Mouse (Mus musculus): Measurements from ENCODE around the gene Pde4b. TPM values are rescaled to one million over a fixed set of nuclear protein-coding genes. Genes with fewer than 3 reads are reported as not detected.
"Not testable (repeated sequence)": the region's sequence is repeated elsewhere in the genome, so short reads cannot be mapped to it uniquely, and the experiment has no call there.

Gene Pde4b
- polyA plus RNA-seq, 2 experiments from 2014 or later, result 57.3 to 59.4 TPM

GRCm38 (mm10) chr4:102484738-102485137, 397.4 kb downstream of the Pde4b start:
- ATAC-seq, result no peak

- no peak for ATAC-seq
These were observed 399.0 kb downstream of the Pde4b start for GRCm38 (mm10) chr4:102486134-102486920.

- ATAC-seq, result no peak
These were observed 399.5 kb downstream of the Pde4b start for GRCm38 (mm10) chr4:102486921-102487240.

- ATAC-seq, result no peak
These were observed 400.7 kb downstream of the Pde4b start for GRCm38 (mm10) chr4:102488000-102488399.

DNA sequence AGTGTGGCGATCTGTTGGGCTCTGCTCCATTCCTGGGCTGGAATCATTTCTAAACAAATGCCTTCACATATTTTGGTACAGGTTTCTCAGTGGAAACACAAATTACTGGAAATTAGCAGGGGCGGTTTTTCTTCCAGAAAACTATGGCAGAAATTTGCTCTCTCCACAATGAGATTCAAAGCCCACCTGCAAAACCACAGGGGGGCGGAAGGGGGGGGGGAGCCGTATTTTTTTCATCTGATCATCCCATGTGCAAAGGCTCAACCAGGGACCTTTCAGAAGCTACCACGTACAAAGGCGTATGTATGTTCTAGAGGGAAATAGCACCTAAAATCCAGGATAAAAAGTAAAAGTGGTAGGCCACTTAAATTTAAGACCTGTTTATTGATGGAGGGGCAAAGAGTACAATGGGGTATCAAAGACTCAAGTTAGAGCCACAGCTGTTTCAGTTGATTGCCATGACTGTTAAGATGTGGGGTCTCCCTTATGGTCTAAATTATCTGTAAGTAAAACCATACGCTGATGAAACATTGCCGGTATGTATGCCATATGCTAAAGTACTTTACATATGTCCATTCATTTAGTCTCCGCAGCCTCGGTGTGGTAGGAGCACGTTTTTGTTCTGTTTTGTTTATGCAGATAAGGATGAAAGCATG, 404.3 kb downstream of the Pde4b start:
- no peak for ATAC-seq

- ATAC-seq, result no peak
These were observed 405.6 kb downstream of the Pde4b start for GRCm38 (mm10) chr4:102492911-102493310.

DNA sequence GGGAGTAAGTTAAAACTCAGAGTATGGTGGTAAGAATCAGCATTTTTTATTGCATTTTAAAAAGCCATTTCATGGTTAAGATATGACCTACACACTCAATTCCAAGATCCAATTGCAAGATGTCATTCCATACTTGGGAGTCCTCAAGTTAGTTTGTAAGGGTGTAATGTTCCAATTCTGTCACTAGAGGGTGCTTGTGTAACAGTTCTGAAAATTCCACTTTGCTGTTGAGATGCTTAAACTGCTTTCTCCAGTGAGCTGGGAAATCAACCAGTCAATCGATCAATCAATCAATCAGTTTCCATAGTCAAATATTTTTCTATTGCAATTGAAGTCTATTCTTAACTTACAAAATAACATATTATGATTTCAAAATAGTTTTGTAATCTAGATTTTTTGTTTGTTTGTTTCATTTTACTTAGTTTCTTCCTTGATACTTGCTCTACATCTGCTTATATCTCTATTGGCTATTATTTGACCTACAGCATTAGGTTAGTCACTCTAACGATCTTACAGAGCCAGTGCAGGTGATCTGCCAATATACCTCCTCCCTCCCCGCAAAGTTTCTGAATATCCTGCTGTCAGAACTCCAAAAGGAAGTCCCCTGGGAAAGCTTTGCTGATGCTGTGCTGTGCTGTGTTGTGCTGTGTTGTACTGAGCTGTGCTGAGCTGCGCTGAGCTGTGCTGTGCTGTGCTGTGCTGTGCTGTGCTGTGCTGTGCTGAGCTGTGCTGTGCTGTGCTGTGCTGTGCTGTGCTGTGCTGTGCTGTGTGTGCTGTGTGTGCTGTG, 406.2 kb downstream of the Pde4b start:
- ATAC-seq, result peak; percentile 80

DNA sequence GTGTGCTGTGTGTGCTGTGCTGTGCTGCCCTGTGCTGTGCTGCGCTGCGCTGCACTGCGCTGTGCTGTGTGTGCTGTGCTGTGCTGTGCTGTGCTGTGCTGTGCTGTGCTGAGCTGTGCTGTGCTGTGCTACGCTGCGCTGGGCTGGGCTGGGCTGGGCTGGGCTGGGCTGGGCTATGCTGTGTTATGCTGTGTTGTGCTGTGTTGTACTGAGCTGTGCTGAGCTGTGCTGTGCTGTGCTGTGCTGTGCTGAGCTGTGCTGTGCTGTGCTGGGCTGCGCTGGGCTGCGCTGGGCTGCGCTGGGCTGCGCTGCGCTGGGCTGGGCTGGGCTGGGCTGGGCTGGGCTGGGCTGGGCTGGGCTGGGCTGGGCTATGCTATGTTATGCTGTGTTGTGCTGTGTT, 406.9 kb downstream of the Pde4b start:
- ATAC-seq, result not testable (repeated sequence)

DNA sequence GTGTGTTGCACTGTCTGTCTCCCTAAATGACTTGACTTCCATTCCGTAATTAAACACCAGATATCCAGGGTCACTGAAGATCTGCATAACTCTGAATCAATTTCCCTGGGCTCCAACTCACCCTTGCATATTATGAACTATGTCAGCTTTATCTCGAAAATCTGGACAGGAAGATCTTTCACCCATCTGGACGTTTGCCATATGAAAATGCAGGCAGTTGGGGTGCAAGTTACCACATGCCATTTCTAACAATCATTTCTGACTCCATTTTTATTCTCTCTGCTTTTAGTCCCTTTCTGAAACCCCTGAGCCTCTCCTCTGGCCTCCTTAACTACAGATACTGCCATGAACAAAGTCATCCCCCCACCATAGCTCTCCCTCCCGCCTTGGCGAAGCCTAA, 407.7 kb downstream of the Pde4b start:
- no peak for ATAC-seq

- no peak for ATAC-seq
These were observed 408.1 kb downstream of the Pde4b start for GRCm38 (mm10) chr4:102495474-102495873.

DNA sequence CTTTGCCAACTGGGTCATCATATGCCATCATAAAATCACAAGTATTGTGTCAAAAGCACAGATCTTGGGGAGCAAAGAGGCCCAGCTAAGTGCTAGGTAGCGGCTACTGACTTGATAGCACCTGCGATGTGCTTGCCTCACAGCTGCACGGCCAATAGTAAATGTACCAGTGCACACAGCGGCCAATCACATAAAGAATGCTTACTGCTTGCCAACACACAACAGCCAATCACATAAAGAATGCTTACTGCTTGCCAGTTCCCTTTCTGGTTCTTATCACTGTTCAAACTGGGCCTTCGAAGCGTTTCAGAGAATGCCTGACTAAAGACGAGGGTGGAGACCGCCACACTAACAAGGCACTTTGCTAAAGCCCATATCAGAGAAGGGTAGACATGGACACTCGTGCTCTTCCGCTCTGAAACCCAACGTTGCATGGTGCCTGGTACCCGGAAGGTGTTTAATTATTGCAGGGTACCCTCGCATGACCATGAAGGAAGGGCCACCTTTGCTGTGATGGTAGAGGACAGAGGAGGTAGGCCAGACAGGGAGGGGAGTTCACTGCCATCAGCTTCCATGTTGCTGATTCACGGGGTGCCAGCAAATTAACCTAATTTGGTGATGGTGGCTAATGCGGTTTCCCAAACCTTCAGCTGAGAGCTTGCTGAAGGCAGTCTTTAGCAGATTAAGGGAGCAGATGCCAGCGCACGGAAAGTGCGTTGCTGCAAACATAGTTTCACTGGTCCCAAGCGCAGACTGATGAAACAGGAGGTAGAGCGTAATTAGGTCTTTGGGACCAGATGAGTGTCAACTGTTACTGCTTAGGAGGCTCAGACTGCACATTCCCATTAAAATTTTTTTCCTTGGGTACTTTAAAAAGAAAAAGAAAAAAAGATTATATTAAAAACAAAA, 409.2 kb downstream of the Pde4b start:
- ATAC-seq, result no peak

DNA sequence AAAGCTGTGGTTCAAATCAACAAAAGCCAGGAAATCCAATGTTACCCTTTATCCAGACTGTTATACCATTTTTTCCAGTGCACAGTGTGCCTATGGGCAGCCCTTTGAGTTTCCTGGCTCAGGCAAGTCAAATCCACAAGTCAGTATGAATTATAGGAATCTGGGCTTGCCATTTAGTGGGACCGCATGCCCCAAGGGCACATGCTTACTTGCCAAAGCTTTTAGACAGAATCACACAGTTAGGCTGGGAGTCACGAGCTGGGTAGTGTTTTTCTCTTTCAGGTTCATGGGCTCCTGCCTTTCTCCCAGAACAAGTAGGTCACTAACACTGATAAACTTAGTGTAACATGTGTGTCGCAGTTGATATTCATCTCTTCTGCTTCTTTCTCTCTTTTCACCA, 409.9 kb downstream of the Pde4b start:
- ATAC-seq, result no peak

GRCm38 (mm10) chr4:102498169-102498919, 411.0 kb downstream of the Pde4b start:
- ATAC-seq, result no peak

- no peak for ATAC-seq
These were observed 411.6 kb downstream of the Pde4b start for GRCm38 (mm10) chr4:102498920-102499316.

GRCm38 (mm10) chr4:102505714-102506113, 418.4 kb downstream of the Pde4b start:
- ATAC-seq, result no peak

- peak; percentile 90 for ATAC-seq
These were observed 419.3 kb downstream of the Pde4b start for GRCm38 (mm10) chr4:102506376-102507280.

- ATAC-seq, result peak; percentile 0
These were observed 420.0 kb downstream of the Pde4b start for GRCm38 (mm10) chr4:102507344-102507743.

DNA sequence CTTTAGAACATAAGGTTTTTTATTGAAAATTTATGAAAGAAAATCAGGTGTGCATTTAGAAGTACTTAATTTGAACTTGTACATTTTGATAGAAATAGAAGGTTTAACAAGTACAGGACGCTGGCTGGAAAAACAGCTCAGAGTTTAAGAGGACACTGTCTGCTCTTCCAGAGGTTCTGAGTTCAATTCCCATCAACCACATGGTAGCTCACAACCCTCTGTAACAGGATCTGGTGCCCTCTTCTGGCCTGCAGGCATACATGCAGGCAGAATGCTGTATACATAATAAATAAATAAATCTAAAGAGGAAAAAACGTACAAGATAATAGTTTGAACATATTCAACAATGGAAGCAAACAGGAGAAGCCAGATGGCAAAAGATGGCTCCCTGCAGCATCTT, 420.4 kb downstream of the Pde4b start:
- no peak for ATAC-seq

- ATAC-seq, result no peak
These were observed 422.7 kb downstream of the Pde4b start for GRCm38 (mm10) chr4:102510061-102510460.

DNA sequence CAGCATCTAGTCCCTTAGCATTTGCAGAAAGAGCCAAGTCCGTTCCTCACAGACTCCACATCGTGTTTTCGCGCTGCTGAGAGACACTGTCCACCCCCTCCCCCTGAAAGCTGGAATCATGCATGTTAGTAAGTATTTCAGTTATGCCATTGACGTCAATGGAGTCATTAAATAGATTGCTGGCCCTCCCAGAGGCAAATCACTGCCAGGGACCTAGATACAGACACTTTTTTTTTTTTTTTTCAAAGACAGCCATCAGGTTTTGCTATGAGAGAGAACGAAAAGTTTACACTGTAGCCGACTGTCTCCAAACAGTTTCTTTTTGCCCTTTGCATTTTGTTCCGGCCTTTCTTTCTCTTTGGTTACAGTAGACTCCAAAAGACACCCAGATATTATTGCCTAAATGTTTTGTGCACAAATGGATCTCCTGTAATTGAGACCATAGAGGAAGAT, 423.6 kb downstream of the Pde4b start:
- ATAC-seq, result peak; percentile 5

All from activated CD4-positive, CD25-positive, alpha-beta regulatory T cell, adult 4 months (primary cell).